Mouse (Mus musculus): Measurements from ENCODE around the gene Msl3l2.

- TF ChIP-seq POLR2A (IDR thresholded peaks at IDR 0.05; ENCODE audit: borderline replicate concordance, control insufficient read depth, low read depth, low read length), result no peak
- TF ChIP-seq CTCF (IDR thresholded peaks at IDR 0.05; ENCODE audit: control insufficient read depth, insufficient read depth, low read length), result no peak
These were observed 17.0 kb upstream of the Msl3l2 start for GRCm38 (mm10) chr10:56089714-56090113.
